Mouse (Mus musculus) layer of hippocampus, postnatal 36 days (tissue): ENCODE measurements around the gene Hivep3. TPM values are rescaled to one million over a fixed set of nuclear protein-coding genes. Genes with fewer than 3 reads are reported as not detected.

Source experiments
- DNase-seq, 2 experiments: peaks; one replicate each; pipeline ENCODE4 v3.0.0; 2022
- total RNA-seq, 2 experiments: library from RNA; stranded (reverse); gene quantifications; 2 replicates each; pipeline ENCODE4 v1.2.3; 2021

The Hivep3 gene
- total RNA-seq, 2 experiments from 2014 or later = 49.0 to 52.0 TPM

- no peak for DNase-seq
Observed at GRCm38 (mm10) chr4:119875592-119875991, 142.0 kb downstream of the Hivep3 start.

- DNase-seq = no peak
Observed at GRCm38 (mm10) chr4:119876535-119877160, 143.1 kb downstream of the Hivep3 start.

- no peak for DNase-seq
Observed at GRCm38 (mm10) chr4:119878218-119878617, 144.6 kb downstream of the Hivep3 start.

- DNase-seq = no peak
Observed at GRCm38 (mm10) chr4:119879671-119880070, 146.1 kb downstream of the Hivep3 start.

- DNase-seq = no peak
Observed at GRCm38 (mm10) chr4:119880270-119880669, 146.7 kb downstream of the Hivep3 start.

- no peak for DNase-seq
Observed at GRCm38 (mm10) chr4:119881292-119881691, 147.7 kb downstream of the Hivep3 start.

GRCm38 (mm10) chr4:119882401-119882800, 148.8 kb downstream of the Hivep3 start:
- no peak for DNase-seq

GRCm38 (mm10) chr4:119882814-119883213, 149.2 kb downstream of the Hivep3 start:
- DNase-seq = no peak

- DNase-seq = no peak
Observed at GRCm38 (mm10) chr4:119886621-119887020, 153.0 kb downstream of the Hivep3 start.

GRCm38 (mm10) chr4:119887523-119888177, 154.1 kb downstream of the Hivep3 start:
- no peak for DNase-seq

- DNase-seq = no peak
Observed at GRCm38 (mm10) chr4:119889760-119890159, 156.2 kb downstream of the Hivep3 start.

GRCm38 (mm10) chr4:119893255-119893779, 159.7 kb downstream of the Hivep3 start:
- no peak for DNase-seq

- no peak for DNase-seq
Observed at GRCm38 (mm10) chr4:119894797-119895458, 161.3 kb downstream of the Hivep3 start.

- no peak for DNase-seq
Observed at GRCm38 (mm10) chr4:119895504-119895903, 161.9 kb downstream of the Hivep3 start.

- DNase-seq = no peak
Observed at GRCm38 (mm10) chr4:119896572-119896971, 163.0 kb downstream of the Hivep3 start.

GRCm38 (mm10) chr4:119897054-119897855, 163.7 kb downstream of the Hivep3 start:
- no peak for DNase-seq

GRCm38 (mm10) chr4:119901556-119902491, 168.2 kb downstream of the Hivep3 start:
- DNase-seq = peak; percentile 48 to 50

- DNase-seq = peak in 1 of 2 experiments; percentile 45
Observed at GRCm38 (mm10) chr4:119903328-119903727, 169.7 kb downstream of the Hivep3 start.

- DNase-seq = no peak
Observed at GRCm38 (mm10) chr4:119903806-119904205, 170.2 kb downstream of the Hivep3 start.

- DNase-seq = no peak
Observed at GRCm38 (mm10) chr4:119904296-119904695, 170.7 kb downstream of the Hivep3 start.

GRCm38 (mm10) chr4:119907106-119907505, 173.5 kb downstream of the Hivep3 start:
- no peak for DNase-seq
